Mouse (Mus musculus) intestine, postnatal 0 days (tissue): ENCODE measurements at regions not wholly inside any gene's neighbourhood (a gene's known extent, or its start where the extent isn't known, plus 50 kb on each side); places are given as distances from the start of the nearest gene placed in this dataset.

Experiments used
- ATAC-seq: fragments of 200-750 bp; cut with Nextera tagmentation; 2 replicates; pipeline ENCODE4 v1.8.0; 2017; ENCODE audit warnings: mild to moderate bottlenecking, moderate TSS enrichment, moderate library complexity
- H3K27ac ChIP-seq: fragments of 300-500 bp; sonication (generic); 2 replicates; pipeline ENCODE4 v1.5.1; 2014; ENCODE audit warnings: mild to moderate bottlenecking, low read depth, low read length, moderate library complexity
- H3K27me3 ChIP-seq: fragments of 300-500 bp; sonication (generic); replicated peaks from 2 replicates; pipeline ENCODE4 v1.6.1; 2014; ENCODE audit warnings: low read length, mixed read lengths; ENCODE audit not compliant: control insufficient read depth, insufficient read depth
- H3K36me3 ChIP-seq: fragments of 300-500 bp; sonication (generic); 2 replicates; pipeline ENCODE4 v1.6.1; 2014; ENCODE audit warnings: mild to moderate bottlenecking, moderate library complexity; ENCODE audit not compliant: control insufficient read depth, insufficient read depth
- H3K4me1 ChIP-seq: fragments of 300-500 bp; sonication (generic); replicated peaks from 2 replicates; pipeline ENCODE4 v1.6.1; 2014; ENCODE audit warnings: antibody characterized with exemption, low read length, mixed read lengths; ENCODE audit not compliant: control insufficient read depth, insufficient read depth
- H3K4me2 ChIP-seq: fragments of 300-500 bp; sonication (generic); replicated peaks from 2 replicates; pipeline ENCODE4 v1.6.1; 2014; ENCODE audit warnings: low read depth, mild to moderate bottlenecking, moderate library complexity
- H3K4me3 ChIP-seq: fragments of 300-500 bp; sonication (generic); 2 replicates; pipeline ENCODE4 v1.5.1; 2014; ENCODE audit warnings: low read depth, low read length
- H3K9ac ChIP-seq: fragments of 300-500 bp; sonication (generic); 2 replicates; pipeline ENCODE4 v1.6.1; 2014; ENCODE audit warnings: mild to moderate bottlenecking, low read depth, low read length
- H3K9me3 ChIP-seq: fragments of 300-500 bp; sonication (generic); 2 replicates; pipeline ENCODE4 v1.6.1; 2016; ENCODE audit warnings: mixed run types; ENCODE audit not compliant: control insufficient read depth
- CTCF ChIP-seq: sonication (generic); IDR thresholded peaks from 2 replicates; pipeline ENCODE4 v1.5.1; 2016; ENCODE audit warnings: low read depth, mild to moderate bottlenecking, control low read depth, antibody characterized with exemption, moderate library complexity
- WGBS: fragments of 180-500 bp; shearing (Covaris S2); extraction: QIAGEN DNeasy Blood & Tissue Kit; methylation state at CpG from one replicate; pipeline ENCODE4 v1.1.7; 2014; 5-methylcytosine and 5-hydroxymethylcytosine counted together

DNA sequence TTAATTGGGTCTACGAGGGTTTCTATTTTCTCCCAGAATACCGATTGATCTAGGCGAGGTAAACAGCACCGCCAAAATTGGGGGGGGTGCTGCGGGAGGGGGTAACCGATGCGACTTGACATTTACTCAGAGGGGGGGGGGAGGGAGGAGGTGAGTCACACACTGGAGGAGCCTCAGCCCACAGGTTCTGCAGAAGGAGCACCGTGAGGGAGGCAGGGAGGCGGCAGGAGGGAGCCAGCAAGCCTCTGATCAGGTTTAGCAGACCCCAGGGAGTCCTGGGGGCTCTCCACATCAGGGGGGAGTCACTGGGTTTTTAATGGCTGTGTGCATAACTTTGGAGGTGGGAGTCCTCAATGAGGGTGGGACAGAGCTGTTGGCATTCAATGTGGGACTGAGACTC, 51.3 kb upstream of the Ier5l start:
- WGBS = 41% methylated on average over 9 of the region's 9 CpGs
- no peak for TF ChIP-seq CTCF
- no peak overlapping the region for H3K4me3 ChIP-seq
- no peak overlapping the region for H3K9ac ChIP-seq
- 0 out of 2 replicates have a peak, but pooled peaks cover 2% of the 10 kb centered on the region for H3K4me1 ChIP-seq
- H3K27me3 ChIP-seq = no peaks in the 10 kb centered on the region
- no peaks in the 10 kb centered on the region for H3K36me3 ChIP-seq
- H3K4me2 ChIP-seq = no peak overlapping the region
- H3K9me3 ChIP-seq = no peaks in the 10 kb centered on the region
- ATAC-seq = no peak
- no peak overlapping the region for H3K27ac ChIP-seq

- H3K9ac ChIP-seq = no peak overlapping the region
- no peaks in the 10 kb centered on the region for H3K9me3 ChIP-seq
- H3K4me3 ChIP-seq = no peak overlapping the region
- 0 out of 2 replicates have a peak, but pooled peaks cover 2% of the 10 kb centered on the region for H3K4me1 ChIP-seq
- no peak overlapping the region for H3K4me2 ChIP-seq
- no peak; the same call in 1 of the 2 replicates for ATAC-seq
- H3K27me3 ChIP-seq = no peaks in the 10 kb centered on the region
- TF ChIP-seq CTCF = no peak
- H3K27ac ChIP-seq = no peak overlapping the region
- 32% methylated on average over 3 of the region's 3 CpGs for WGBS
- no peaks in the 10 kb centered on the region for H3K36me3 ChIP-seq
Measured at GRCm38 (mm10) chr2:30525831-30526230, 51.8 kb upstream of the Ier5l start.

- no peak overlapping the region for H3K9ac ChIP-seq
- no peak overlapping the region for H3K27ac ChIP-seq
- no peak overlapping the region for H3K4me3 ChIP-seq
- 0 out of 2 replicates have a peak, but pooled peaks cover 2% of the 10 kb centered on the region for H3K4me1 ChIP-seq
- ATAC-seq = no peak
- H3K36me3 ChIP-seq = no peaks in the 10 kb centered on the region
- H3K4me2 ChIP-seq = no peak overlapping the region
- TF ChIP-seq CTCF = no peak
- H3K9me3 ChIP-seq = no peaks in the 10 kb centered on the region
- 73% methylated on average over 4 of the region's 4 CpGs for WGBS
- no peaks in the 10 kb centered on the region for H3K27me3 ChIP-seq
Measured at GRCm38 (mm10) chr2:30527495-30527894, 53.5 kb upstream of the Ier5l start.

DNA sequence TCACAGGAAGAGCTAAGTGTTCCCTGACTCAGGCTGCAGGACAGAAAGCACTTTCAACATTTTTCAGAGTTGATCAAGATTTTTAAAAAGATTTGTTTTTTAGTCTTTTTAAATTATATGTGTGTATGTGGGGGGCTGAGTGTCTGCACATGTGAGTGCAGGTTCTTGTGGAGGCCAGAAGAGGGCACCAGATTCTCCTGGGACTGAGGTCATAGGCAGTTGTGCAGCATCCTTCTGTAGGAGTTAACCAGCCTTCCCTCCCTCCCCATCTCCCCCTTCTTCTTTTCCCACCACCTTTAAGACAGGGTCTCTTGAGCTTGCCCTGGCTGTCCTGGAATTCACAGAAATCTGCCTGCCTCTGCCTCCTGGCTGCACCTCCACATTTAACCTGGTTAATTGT, 58.9 kb upstream of the Ier5l start:
- H3K27ac ChIP-seq = no peak overlapping the region
- ATAC-seq = no peak

GRCm38 (mm10) chr2:30533367-30533766, 59.3 kb upstream of the Ier5l start:
- ATAC-seq = peak; percentile 45; the same call in 1 of the 2 replicates
- Histone ChIP-seq H3K27me3 (no peaks in the 10 kb centered on the region), H3K36me3 (no peaks in the 10 kb centered on the region), H3K4me2 (no peak overlapping the region), H3K4me3 (no peak overlapping the region), H3K4me1 (no peaks in the 10 kb centered on the region), H3K9me3 (peaks cover 5% of the 10 kb centered on the region; the same call in 1 of the 2 replicates), H3K9ac (no peak overlapping the region), H3K27ac (no peak overlapping the region)
- 84% methylated on average over 6 of the region's 6 CpGs for WGBS
- no peak for TF ChIP-seq CTCF

More for the DNA sequence above, 58.9 kb upstream of the Ier5l start:
- H3K9me3 ChIP-seq = peaks cover 5% of the 10 kb centered on the region; the same call in 1 of the 2 replicates
- TF ChIP-seq CTCF = peak; percentile 38
- no peaks in the 10 kb centered on the region for H3K36me3 ChIP-seq
- no peaks in the 10 kb centered on the region for H3K4me1 ChIP-seq
- H3K4me2 ChIP-seq = no peak overlapping the region
- no peak overlapping the region for H3K9ac ChIP-seq
- no peaks in the 10 kb centered on the region for H3K27me3 ChIP-seq
- H3K4me3 ChIP-seq = no peak overlapping the region

- no peak overlapping the region for H3K4me2 ChIP-seq
- no peaks in the 10 kb centered on the region for H3K4me1 ChIP-seq
- no peak overlapping the region for H3K4me3 ChIP-seq
- TF ChIP-seq CTCF = no peak
- peaks cover 5% of the 10 kb centered on the region; the same call in 1 of the 2 replicates for H3K9me3 ChIP-seq
- WGBS = 54% methylated on average over 10 of the region's 10 CpGs
- ATAC-seq = no peak
- no peak overlapping the region for H3K27ac ChIP-seq
- H3K36me3 ChIP-seq = no peaks in the 10 kb centered on the region
- H3K9ac ChIP-seq = no peak overlapping the region
- no peaks in the 10 kb centered on the region for H3K27me3 ChIP-seq
Measured at GRCm38 (mm10) chr2:30534485-30534884, 60.4 kb upstream of the Cstad start.

DNA sequence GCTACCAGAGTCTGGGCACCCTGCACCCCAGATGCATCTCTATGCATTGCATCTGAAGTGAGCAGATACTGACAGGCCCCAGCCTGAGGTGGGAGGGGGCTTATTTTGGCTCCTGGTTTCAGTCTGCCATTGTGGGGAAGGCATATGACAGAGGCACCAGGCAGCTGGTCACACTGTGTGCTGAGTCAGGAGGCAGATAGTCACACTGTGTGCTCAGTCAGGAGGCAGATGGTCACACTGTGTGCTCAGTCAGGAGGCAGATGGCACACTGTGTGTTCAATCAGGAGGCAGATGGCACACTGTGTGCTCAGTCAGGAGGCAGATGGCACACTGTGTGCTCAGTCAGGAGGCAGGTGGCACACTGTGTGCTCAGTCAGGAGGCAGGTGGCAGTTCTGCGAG, 55.5 kb upstream of the Cstad start:
- Histone ChIP-seq H3K9ac (no peak overlapping the region), H3K27me3 (no peaks in the 10 kb centered on the region), H3K36me3 (no peaks in the 10 kb centered on the region), H3K9me3 (no peaks in the 10 kb centered on the region), H3K4me2 (no peak overlapping the region), H3K4me3 (no peak overlapping the region), H3K4me1 (no peaks in the 10 kb centered on the region), H3K27ac (no peak overlapping the region)
- ATAC-seq = no peak
- 87% methylated on average over 1 of the region's 1 CpGs for WGBS
- no peak for TF ChIP-seq CTCF
